Mouse (Mus musculus): ENCODE data around the gene Iqschfp. TPM values are rescaled to one million over a fixed set of nuclear protein-coding genes. Genes with fewer than 3 reads are reported as not detected.
A peak's percentile ranks its signal among the peaks of the same experiment; 100 is the strongest.

Iqschfp gene
- polyA plus RNA-seq, 1 experiment from 2014 or later: 0.38 TPM

GRCm38 (mm10) chr3:68202162-68202902, 310.3 kb downstream of the Iqschfp start:
- H3K36me3 ChIP-seq (replicated peaks): no peaks in the 10 kb centered on the region
- H3K27me3 ChIP-seq (ENCODE audit: poor library complexity, severe bottlenecking): no peaks in the 10 kb centered on the region
- no peak for DNase-seq (ENCODE audit: extremely low spot score, low spot score)
- H3K27ac ChIP-seq: peak overlapping the region; percentile 22; the same call in 1 of the 2 replicates
- no peaks in the 10 kb centered on the region for H3K9me3 ChIP-seq
- H3K4me1 ChIP-seq: peaks cover 27% of the 10 kb centered on the region
- WGBS: 59% methylated on average over 4 of the region's 4 CpGs
- H3K4me3 ChIP-seq: no peak overlapping the region

GRCm38 (mm10) chr3:68203934-68204467, 312.0 kb downstream of the Iqschfp start:
- no peaks in the 10 kb centered on the region for H3K36me3 ChIP-seq (replicated peaks)
- no peaks in the 10 kb centered on the region for H3K27me3 ChIP-seq (ENCODE audit: poor library complexity, severe bottlenecking)
- 67% methylated on average over 4 of the region's 4 CpGs for WGBS
- H3K27ac ChIP-seq: 0 out of 2 replicates have a peak overlapping the region, but pooled peaks have one; percentile 16
- no peaks in the 10 kb centered on the region for H3K9me3 ChIP-seq
- H3K4me1 ChIP-seq: peaks cover 27% of the 10 kb centered on the region
- DNase-seq (ENCODE audit: extremely low spot score, low spot score): no peak
- H3K4me3 ChIP-seq: no peak overlapping the region

GRCm38 (mm10) chr3:68210422-68210821, 318.4 kb downstream of the Iqschfp start:
- Histone ChIP-seq H3K27ac (no peak overlapping the region), H3K4me3 (no peak overlapping the region), H3K4me1 (no peaks in the 10 kb centered on the region), H3K36me3 (replicated peaks) (no peaks in the 10 kb centered on the region), H3K27me3 (ENCODE audit: poor library complexity, severe bottlenecking) (no peaks in the 10 kb centered on the region), H3K9me3 (no peaks in the 10 kb centered on the region)
- WGBS: 86% methylated on average over 4 of the region's 4 CpGs
- DNase-seq (ENCODE audit: extremely low spot score, low spot score): no peak

- WGBS: 89% methylated on average over 3 of the region's 3 CpGs
- Histone ChIP-seq H3K4me1 (no peaks in the 10 kb centered on the region), H3K36me3 (replicated peaks) (no peaks in the 10 kb centered on the region)
Measured at GRCm38 (mm10) chr3:68221452-68221851, 329.4 kb downstream of the Iqschfp start.

GRCm38 (mm10) chr3:68239887-68240286, 347.9 kb downstream of the Iqschfp start:
- H3K9me3 ChIP-seq: no peaks in the 10 kb centered on the region
- no peak for DNase-seq (ENCODE audit: extremely low spot score, low spot score)
- peaks cover 10% of the 10 kb centered on the region; the same call in 1 of the 2 replicates for H3K4me1 ChIP-seq
- no peak overlapping the region for H3K4me3 ChIP-seq
- no peak overlapping the region for H3K27ac ChIP-seq
- no peaks in the 10 kb centered on the region for H3K36me3 ChIP-seq (replicated peaks)
- H3K27me3 ChIP-seq (ENCODE audit: poor library complexity, severe bottlenecking): no peaks in the 10 kb centered on the region
- 90% methylated on average over 2 of the region's 2 CpGs for WGBS

More at GRCm38 (mm10) chr3:68221452-68221851, 329.4 kb downstream of the Iqschfp start:
- H3K4me3 ChIP-seq: no peak overlapping the region
- no peak overlapping the region for H3K27ac ChIP-seq
- no peaks in the 10 kb centered on the region for H3K9me3 ChIP-seq
- no peaks in the 10 kb centered on the region for H3K27me3 ChIP-seq (ENCODE audit: poor library complexity, severe bottlenecking)
- no peak for DNase-seq (ENCODE audit: extremely low spot score, low spot score)

- H3K27ac ChIP-seq: no peak overlapping the region
- H3K27me3 ChIP-seq (ENCODE audit: poor library complexity, severe bottlenecking): no peaks in the 10 kb centered on the region
- peaks cover 10% of the 10 kb centered on the region; the same call in 1 of the 2 replicates for H3K4me1 ChIP-seq
- H3K9me3 ChIP-seq: no peaks in the 10 kb centered on the region
- 76% methylated on average over 3 of the region's 3 CpGs for WGBS
- H3K4me3 ChIP-seq: no peak overlapping the region
- no peak for DNase-seq (ENCODE audit: extremely low spot score, low spot score)
- no peaks in the 10 kb centered on the region for H3K36me3 ChIP-seq (replicated peaks)
Measured at GRCm38 (mm10) chr3:68243239-68243638, 351.2 kb downstream of the Iqschfp start.

GRCm38 (mm10) chr3:68246154-68246553, 354.1 kb downstream of the Iqschfp start:
- H3K27me3 ChIP-seq (ENCODE audit: poor library complexity, severe bottlenecking): no peaks in the 10 kb centered on the region
- H3K27ac ChIP-seq: no peak overlapping the region
- H3K9me3 ChIP-seq: no peaks in the 10 kb centered on the region
- no peak for DNase-seq (ENCODE audit: extremely low spot score, low spot score)
- H3K4me1 ChIP-seq: peaks cover 10% of the 10 kb centered on the region; the same call in 1 of the 2 replicates
- H3K36me3 ChIP-seq (replicated peaks): no peaks in the 10 kb centered on the region
- no peak overlapping the region for H3K4me3 ChIP-seq
- 91% methylated on average over 4 of the region's 4 CpGs for WGBS

- WGBS: 84% methylated on average over 2 of the region's 2 CpGs
- Histone ChIP-seq H3K36me3 (replicated peaks) (no peaks in the 10 kb centered on the region), H3K4me1 (peaks cover 5% of the 10 kb centered on the region; the same call in 1 of the 2 replicates), H3K27ac (no peak overlapping the region), H3K4me3 (no peak overlapping the region), H3K27me3 (ENCODE audit: poor library complexity, severe bottlenecking) (no peaks in the 10 kb centered on the region), H3K9me3 (no peaks in the 10 kb centered on the region)
- DNase-seq (ENCODE audit: extremely low spot score, low spot score): no peak
Measured at GRCm38 (mm10) chr3:68250589-68250988, 358.6 kb downstream of the Iqschfp start.

- H3K27ac ChIP-seq: no peak overlapping the region
- peaks cover 5% of the 10 kb centered on the region; the same call in 1 of the 2 replicates for H3K4me1 ChIP-seq
- no peaks in the 10 kb centered on the region for H3K36me3 ChIP-seq (replicated peaks)
- H3K4me3 ChIP-seq: no peak overlapping the region
- H3K9me3 ChIP-seq: no peaks in the 10 kb centered on the region
- no peaks in the 10 kb centered on the region for H3K27me3 ChIP-seq (ENCODE audit: poor library complexity, severe bottlenecking)
- DNase-seq (ENCODE audit: extremely low spot score, low spot score): no peak
- WGBS: 71% methylated on average over 1 of the region's 1 CpGs
Measured at GRCm38 (mm10) chr3:68252335-68252734, 360.3 kb downstream of the Iqschfp start.

- H3K27ac ChIP-seq: no peak overlapping the region
- 83% methylated on average over 6 of the region's 6 CpGs for WGBS
- no peaks in the 10 kb centered on the region for H3K27me3 ChIP-seq (ENCODE audit: poor library complexity, severe bottlenecking)
- H3K4me3 ChIP-seq: no peak overlapping the region
- no peaks in the 10 kb centered on the region for H3K36me3 ChIP-seq (replicated peaks)
- DNase-seq (ENCODE audit: extremely low spot score, low spot score): no peak
- no peaks in the 10 kb centered on the region for H3K9me3 ChIP-seq
- no peaks in the 10 kb centered on the region for H3K4me1 ChIP-seq
Measured at GRCm38 (mm10) chr3:68262304-68262703, 370.3 kb downstream of the Iqschfp start.

- Histone ChIP-seq H3K36me3 (replicated peaks) (no peaks in the 10 kb centered on the region), H3K9me3 (peaks cover 4% of the 10 kb centered on the region; the same call in 1 of the 2 replicates), H3K27ac (no peak overlapping the region), H3K4me1 (peaks cover 4% of the 10 kb centered on the region), H3K4me3 (no peak overlapping the region), H3K27me3 (ENCODE audit: poor library complexity, severe bottlenecking) (no peaks in the 10 kb centered on the region)
- 86% methylated on average over 4 of the region's 4 CpGs for WGBS
- no peak for DNase-seq (ENCODE audit: extremely low spot score, low spot score)
Measured at GRCm38 (mm10) chr3:68267905-68268304, 375.9 kb downstream of the Iqschfp start.

- WGBS: 90% methylated on average over 4 of the region's 4 CpGs
- DNase-seq (ENCODE audit: extremely low spot score, low spot score): no peak
Measured at GRCm38 (mm10) chr3:68269251-68269650, 377.2 kb downstream of the Iqschfp start.

GRCm38 (mm10) chr3:68270246-68270645, 378.2 kb downstream of the Iqschfp start:
- peaks cover 4% of the 10 kb centered on the region for H3K4me1 ChIP-seq
- H3K4me3 ChIP-seq: no peak overlapping the region
- no peaks in the 10 kb centered on the region for H3K36me3 ChIP-seq (replicated peaks)
- 90% methylated on average over 6 of the region's 6 CpGs for WGBS
- peaks cover 4% of the 10 kb centered on the region; the same call in 1 of the 2 replicates for H3K9me3 ChIP-seq
- DNase-seq (ENCODE audit: extremely low spot score, low spot score): no peak
- H3K27ac ChIP-seq: no peak overlapping the region
- no peaks in the 10 kb centered on the region for H3K27me3 ChIP-seq (ENCODE audit: poor library complexity, severe bottlenecking)

More at GRCm38 (mm10) chr3:68269251-68269650, 377.2 kb downstream of the Iqschfp start:
- peak overlapping the region; percentile 44; the same call in 1 of the 2 replicates for H3K27ac ChIP-seq
- H3K9me3 ChIP-seq: peaks cover 4% of the 10 kb centered on the region; the same call in 1 of the 2 replicates
- H3K4me3 ChIP-seq: no peak overlapping the region
- H3K27me3 ChIP-seq (ENCODE audit: poor library complexity, severe bottlenecking): no peaks in the 10 kb centered on the region
- H3K36me3 ChIP-seq (replicated peaks): no peaks in the 10 kb centered on the region
- peaks cover 4% of the 10 kb centered on the region for H3K4me1 ChIP-seq

All from forebrain, embryonic 10.5 days (tissue).